Mouse (Mus musculus): Measurements from ENCODE around the gene Gm20708. TPM values are rescaled to one million over a fixed set of nuclear protein-coding genes. Genes with fewer than 3 reads are reported as not detected.

Gene Gm20708
- polyA plus RNA-seq, 1 experiment from 2014 or later, result 0.47 TPM

GRCm38 (mm10) chr11:117769683-117770047 is 39.8 kb upstream of the Gm20708 start:
- Histone ChIP-seq H3K4me3 (replicated peaks; ENCODE audit: low read depth, low read length) (no peak overlapping the region), H3K27me3 (ENCODE audit: control insufficient read depth, insufficient read depth, low read length) (no peaks in the 10 kb centered on the region), H3K27ac (replicated peaks; ENCODE audit: low read depth, low read length) (0 out of 2 replicates have a peak overlapping the region, but pooled peaks have one; percentile 41), H3K36me3 (ENCODE audit: control insufficient read depth, insufficient read depth, low read length) (peaks cover 22% of the 10 kb centered on the region), H3K4me2 (ENCODE audit: low read length) (no peak overlapping the region), H3K9me3 (ENCODE audit: control insufficient read depth, low read length) (no peaks in the 10 kb centered on the region), H3K9ac (replicated peaks; ENCODE audit: low read length) (no peak overlapping the region), H3K4me1 (ENCODE audit: control insufficient read depth, insufficient read depth, low read length) (no peaks in the 10 kb centered on the region)
- DNase-seq (peak; percentile 33), ATAC-seq (ENCODE audit: low FRiP score, low TSS enrichment) (no peak)
- WGBS, result 81% methylated on average over 7 of the region's 7 CpGs

GRCm38 (mm10) chr11:117770407-117770806 is 39.1 kb upstream of the Gm20708 start:
- ATAC-seq (ENCODE audit: low FRiP score, low TSS enrichment) (no peak), DNase-seq (no peak)
- no peaks in the 10 kb centered on the region for H3K27me3 ChIP-seq (ENCODE audit: control insufficient read depth, insufficient read depth, low read length)
- H3K4me2 ChIP-seq (ENCODE audit: low read length), result no peak overlapping the region
- 86% methylated on average over 10 of the region's 10 CpGs for WGBS
- H3K9me3 ChIP-seq (ENCODE audit: control insufficient read depth, low read length), result no peaks in the 10 kb centered on the region
- no peak overlapping the region for H3K27ac ChIP-seq (replicated peaks; ENCODE audit: low read depth, low read length)
- H3K4me3 ChIP-seq (replicated peaks; ENCODE audit: low read depth, low read length), result no peak overlapping the region
- H3K36me3 ChIP-seq (ENCODE audit: control insufficient read depth, insufficient read depth, low read length), result peaks cover 14% of the 10 kb centered on the region
- no peak overlapping the region for H3K9ac ChIP-seq (replicated peaks; ENCODE audit: low read length)
- no peaks in the 10 kb centered on the region for H3K4me1 ChIP-seq (ENCODE audit: control insufficient read depth, insufficient read depth, low read length)

DNA sequence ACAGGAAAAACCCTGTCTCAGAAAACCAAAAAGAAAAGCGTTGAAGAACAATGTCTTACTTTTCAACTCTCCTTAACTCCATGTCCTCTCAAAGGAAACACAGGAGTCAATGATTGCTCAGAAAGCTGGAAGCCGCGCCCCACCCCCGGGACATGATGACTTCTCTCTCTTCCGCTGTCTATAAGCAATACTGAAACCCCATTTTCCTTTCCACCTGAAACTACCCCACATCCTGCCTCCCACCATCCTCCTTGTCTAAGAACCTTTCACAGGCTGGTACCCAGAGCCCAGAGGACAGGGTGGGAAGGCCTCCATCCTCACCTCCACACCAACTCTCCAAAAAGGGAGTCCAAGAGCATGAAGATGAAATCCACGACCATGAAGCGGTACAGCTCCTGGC is 37.1 kb upstream of the Gm20708 start:
- no peak overlapping the region for H3K4me2 ChIP-seq (ENCODE audit: low read length)
- DNase-seq (no peak), ATAC-seq (ENCODE audit: low FRiP score, low TSS enrichment) (no peak)
- H3K9ac ChIP-seq (replicated peaks; ENCODE audit: low read length), result no peak overlapping the region
- no peak overlapping the region for H3K4me3 ChIP-seq (replicated peaks; ENCODE audit: low read depth, low read length)
- no peaks in the 10 kb centered on the region for H3K4me1 ChIP-seq (ENCODE audit: control insufficient read depth, insufficient read depth, low read length)
- no peaks in the 10 kb centered on the region for H3K9me3 ChIP-seq (ENCODE audit: control insufficient read depth, low read length)
- H3K27ac ChIP-seq (replicated peaks; ENCODE audit: low read depth, low read length), result no peak overlapping the region
- no peaks in the 10 kb centered on the region for H3K36me3 ChIP-seq (ENCODE audit: control insufficient read depth, insufficient read depth, low read length)
- WGBS, result 95% methylated on average over 7 of the region's 7 CpGs
- H3K27me3 ChIP-seq (ENCODE audit: control insufficient read depth, insufficient read depth, low read length), result no peaks in the 10 kb centered on the region

DNA sequence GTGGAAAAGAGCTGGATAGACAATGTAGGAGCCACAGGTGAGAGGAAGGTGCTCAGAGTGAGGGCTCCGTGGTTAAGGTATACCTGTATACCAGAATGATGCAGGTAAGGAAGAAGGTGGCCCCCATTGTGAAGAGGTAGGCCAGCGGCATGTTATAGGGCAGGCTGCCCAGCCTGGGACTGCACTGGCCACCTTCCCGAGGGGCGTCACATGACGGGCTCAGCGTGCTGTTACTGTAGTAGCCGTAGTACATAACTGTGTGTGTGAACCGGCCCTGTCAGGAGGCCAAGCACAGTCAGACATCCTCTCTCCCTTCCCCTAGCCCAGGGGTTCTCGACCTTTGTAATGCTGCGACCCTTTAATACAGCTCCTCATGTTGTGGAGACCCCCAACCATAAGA is 34.5 kb upstream of the Gm20708 start:
- DNase-seq (no peak), ATAC-seq (ENCODE audit: low FRiP score, low TSS enrichment) (no peak)
- H3K4me1 ChIP-seq (ENCODE audit: control insufficient read depth, insufficient read depth, low read length), result peaks cover 5% of the 10 kb centered on the region
- H3K4me3 ChIP-seq (replicated peaks; ENCODE audit: low read depth, low read length), result no peak overlapping the region
- peaks cover under 1% of the 10 kb centered on the region; the same call in 1 of the 2 replicates for H3K27me3 ChIP-seq (ENCODE audit: control insufficient read depth, insufficient read depth, low read length)
- H3K4me2 ChIP-seq (ENCODE audit: low read length), result no peak overlapping the region
- H3K9me3 ChIP-seq (ENCODE audit: control insufficient read depth, low read length), result no peaks in the 10 kb centered on the region
- H3K27ac ChIP-seq (replicated peaks; ENCODE audit: low read depth, low read length), result no peak overlapping the region
- H3K36me3 ChIP-seq (ENCODE audit: control insufficient read depth, insufficient read depth, low read length), result no peaks in the 10 kb centered on the region
- no peak overlapping the region for H3K9ac ChIP-seq (replicated peaks; ENCODE audit: low read length)
- 98% methylated on average over 10 of the region's 10 CpGs for WGBS

DNA sequence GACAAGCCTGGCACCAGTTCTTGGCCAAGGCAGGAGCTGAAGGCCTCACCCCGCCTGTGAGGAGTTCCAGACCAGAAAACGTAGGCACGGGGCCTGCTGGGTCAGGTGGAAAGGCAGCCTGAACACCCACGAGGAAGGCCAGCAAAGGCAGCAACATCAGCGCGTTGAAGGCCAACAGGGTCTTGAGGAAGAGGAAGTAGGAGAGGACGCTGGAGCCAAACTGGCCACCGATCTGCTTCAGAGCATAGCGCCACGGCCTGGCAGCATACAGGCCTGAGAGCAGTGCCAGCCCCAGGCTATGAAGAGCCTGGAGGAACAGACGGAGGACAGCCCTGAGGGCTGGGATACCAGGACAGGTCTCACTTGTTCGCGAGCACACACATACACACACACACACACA is 33.9 kb upstream of the Gm20708 start:
- Histone ChIP-seq H3K36me3 (ENCODE audit: control insufficient read depth, insufficient read depth, low read length) (no peaks in the 10 kb centered on the region), H3K9ac (replicated peaks; ENCODE audit: low read length) (no peak overlapping the region), H3K27ac (replicated peaks; ENCODE audit: low read depth, low read length) (no peak overlapping the region), H3K27me3 (ENCODE audit: control insufficient read depth, insufficient read depth, low read length) (peaks cover 7% of the 10 kb centered on the region), H3K9me3 (ENCODE audit: control insufficient read depth, low read length) (no peaks in the 10 kb centered on the region), H3K4me1 (ENCODE audit: control insufficient read depth, insufficient read depth, low read length) (peaks cover 11% of the 10 kb centered on the region), H3K4me3 (replicated peaks; ENCODE audit: low read depth, low read length) (no peak overlapping the region), H3K4me2 (ENCODE audit: low read length) (no peak overlapping the region)
- DNase-seq, result no peak
- WGBS, result 92% methylated on average over 13 of the region's 13 CpGs
- no peak for ATAC-seq (ENCODE audit: low FRiP score, low TSS enrichment)

GRCm38 (mm10) chr11:117776085-117776792 is 33.2 kb upstream of the Gm20708 start:
- Histone ChIP-seq H3K27me3 (ENCODE audit: control insufficient read depth, insufficient read depth, low read length) (peaks cover 12% of the 10 kb centered on the region), H3K36me3 (ENCODE audit: control insufficient read depth, insufficient read depth, low read length) (no peaks in the 10 kb centered on the region), H3K9me3 (ENCODE audit: control insufficient read depth, low read length) (no peaks in the 10 kb centered on the region), H3K9ac (replicated peaks; ENCODE audit: low read length) (no peak overlapping the region), H3K4me2 (ENCODE audit: low read length) (no peak overlapping the region), H3K4me1 (ENCODE audit: control insufficient read depth, insufficient read depth, low read length) (peaks cover 16% of the 10 kb centered on the region), H3K27ac (replicated peaks; ENCODE audit: low read depth, low read length) (no peak overlapping the region), H3K4me3 (replicated peaks; ENCODE audit: low read depth, low read length) (no peak overlapping the region)
- WGBS, result 91% methylated on average over 14 of the region's 14 CpGs
- ATAC-seq (ENCODE audit: low FRiP score, low TSS enrichment) (no peak), DNase-seq (no peak)

DNA sequence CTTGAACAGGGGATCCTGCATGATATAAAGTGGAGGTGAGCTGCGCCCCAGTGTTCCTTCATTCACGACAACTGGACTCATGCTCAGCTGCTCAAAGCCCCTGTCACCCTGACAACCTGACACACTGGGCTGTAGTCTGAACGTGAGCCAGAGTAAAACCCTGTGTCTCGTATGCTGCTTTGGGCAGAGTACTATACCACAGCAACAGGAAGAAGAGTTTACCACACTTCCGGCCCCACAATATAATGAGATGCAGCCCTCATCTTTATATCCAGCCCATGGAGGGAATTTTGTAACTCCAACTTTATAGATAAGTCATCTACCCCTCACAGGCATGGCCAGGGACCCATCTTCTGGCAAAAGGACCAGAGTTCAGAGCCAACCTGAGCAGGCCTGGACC is 32.4 kb upstream of the Gm20708 start:
- H3K4me2 ChIP-seq (ENCODE audit: low read length), result no peak overlapping the region
- no peak overlapping the region for H3K9ac ChIP-seq (replicated peaks; ENCODE audit: low read length)
- no peak overlapping the region for H3K27ac ChIP-seq (replicated peaks; ENCODE audit: low read depth, low read length)

GRCm38 (mm10) chr11:117778031-117778430 is 31.4 kb upstream of the Gm20708 start:
- Histone ChIP-seq H3K27me3 (ENCODE audit: control insufficient read depth, insufficient read depth, low read length) (peaks cover 28% of the 10 kb centered on the region), H3K36me3 (ENCODE audit: control insufficient read depth, insufficient read depth, low read length) (no peaks in the 10 kb centered on the region), H3K9me3 (ENCODE audit: control insufficient read depth, low read length) (no peaks in the 10 kb centered on the region), H3K9ac (replicated peaks; ENCODE audit: low read length) (no peak overlapping the region), H3K4me1 (ENCODE audit: control insufficient read depth, insufficient read depth, low read length) (peaks cover 19% of the 10 kb centered on the region), H3K27ac (replicated peaks; ENCODE audit: low read depth, low read length) (no peak overlapping the region), H3K4me3 (replicated peaks; ENCODE audit: low read depth, low read length) (no peak overlapping the region), H3K4me2 (ENCODE audit: low read length) (no peak overlapping the region)
- ATAC-seq (ENCODE audit: low FRiP score, low TSS enrichment) (no peak), DNase-seq (no peak)
- 93% methylated on average over 11 of the region's 11 CpGs for whole genome bisulfite sequencing

More for the DNA sequence above, 32.4 kb upstream of the Gm20708 start:
- 84% methylated on average over 5 of the region's 5 CpGs for WGBS
- H3K4me1 ChIP-seq (ENCODE audit: control insufficient read depth, insufficient read depth, low read length), result peaks cover 16% of the 10 kb centered on the region
- no peaks in the 10 kb centered on the region for H3K9me3 ChIP-seq (ENCODE audit: control insufficient read depth, low read length)
- no peak for DNase-seq
- peaks cover 21% of the 10 kb centered on the region for H3K27me3 ChIP-seq (ENCODE audit: control insufficient read depth, insufficient read depth, low read length)
- no peak for ATAC-seq (ENCODE audit: low FRiP score, low TSS enrichment)
- H3K4me3 ChIP-seq (replicated peaks; ENCODE audit: low read depth, low read length), result no peak overlapping the region
- no peaks in the 10 kb centered on the region for H3K36me3 ChIP-seq (ENCODE audit: control insufficient read depth, insufficient read depth, low read length)

GRCm38 (mm10) chr11:117778851-117779433 is 30.5 kb upstream of the Gm20708 start:
- Histone ChIP-seq H3K27ac (replicated peaks; ENCODE audit: low read depth, low read length) (peak overlapping the region; percentile 57), H3K4me3 (replicated peaks; ENCODE audit: low read depth, low read length) (no peak overlapping the region), H3K27me3 (ENCODE audit: control insufficient read depth, insufficient read depth, low read length) (peaks cover 28% of the 10 kb centered on the region), H3K36me3 (ENCODE audit: control insufficient read depth, insufficient read depth, low read length) (no peaks in the 10 kb centered on the region), H3K4me1 (ENCODE audit: control insufficient read depth, insufficient read depth, low read length) (peaks cover 20% of the 10 kb centered on the region), H3K4me2 (ENCODE audit: low read length) (peak overlapping the region; percentile 51; the same call in 1 of the 2 replicates), H3K9ac (replicated peaks; ENCODE audit: low read length) (no peak overlapping the region), H3K9me3 (ENCODE audit: control insufficient read depth, low read length) (no peaks in the 10 kb centered on the region)
- WGBS, result 82% methylated on average over 12 of the region's 12 CpGs
- no peak; the same call in 1 of the 2 replicates for ATAC-seq (ENCODE audit: low FRiP score, low TSS enrichment)
- no peak for DNase-seq

All from midbrain, embryonic 14.5 days (tissue).